Mouse (Mus musculus): ENCODE data around the gene Loxl1.
A peak's percentile ranks its signal among the peaks of the same experiment; 100 is the strongest.

The Loxl1 gene

GRCm38 (mm10) chr9:58311191-58311910, 1.6 kb downstream of the Loxl1 start:
- peak; percentile 86 for DNase-seq (ENCODE audit: low read depth, low spot score)

DNA sequence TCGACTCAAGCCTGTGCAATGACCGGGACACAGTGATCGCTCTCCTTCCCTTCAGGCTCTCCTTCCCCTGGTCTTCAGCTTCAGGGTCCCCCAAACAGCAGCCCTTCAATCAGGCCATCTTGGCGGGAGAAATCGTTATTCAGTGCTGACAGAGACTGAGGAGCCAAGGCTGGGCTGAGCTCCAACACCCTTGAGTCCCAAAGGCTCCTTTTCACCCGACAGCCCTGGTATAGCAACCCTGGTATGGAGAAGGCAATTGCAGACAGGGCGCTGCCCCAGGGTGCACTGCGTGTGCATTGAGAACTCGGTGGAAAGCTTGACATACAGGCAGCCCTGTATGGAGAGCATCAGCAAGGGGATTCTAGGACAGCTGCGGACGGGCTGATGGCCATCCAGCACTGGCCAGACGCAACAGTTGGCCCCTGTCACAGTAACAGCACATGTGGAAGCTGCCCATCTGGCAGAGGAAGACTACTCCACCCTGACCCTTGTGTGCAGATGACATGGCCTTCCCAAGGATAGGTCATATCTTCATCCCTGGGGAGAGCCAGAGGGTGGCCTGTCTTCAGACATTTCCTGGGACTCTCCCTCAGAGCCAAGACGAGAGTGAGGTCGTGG, 2.8 kb downstream of the Loxl1 start:
- DNase-seq (ENCODE audit: low read depth, low spot score): no peak

DNA sequence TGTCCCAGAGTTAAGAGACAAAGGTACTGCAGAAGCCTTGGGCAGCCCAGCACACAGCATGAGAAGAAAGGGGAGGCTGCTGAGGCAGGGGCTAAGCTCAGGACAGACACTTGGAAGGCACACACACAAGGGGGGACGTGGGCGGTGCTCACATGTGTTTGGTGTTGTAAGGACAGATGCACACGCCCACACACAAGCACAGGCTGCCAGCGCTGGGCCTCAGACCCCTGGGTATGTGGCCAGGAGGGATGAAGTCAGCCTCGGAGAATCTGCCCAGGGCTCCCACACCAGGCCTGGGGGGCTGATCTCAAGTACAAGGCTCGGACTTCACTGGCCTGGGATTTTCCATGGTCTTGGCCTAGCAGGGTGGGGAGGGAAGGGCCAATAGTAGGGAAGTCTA, 4.6 kb downstream of the Loxl1 start:
- DNase-seq (ENCODE audit: low read depth, low spot score): no peak

- no peak for DNase-seq (ENCODE audit: low read depth, low spot score)
These were observed 7.3 kb downstream of the Loxl1 start for GRCm38 (mm10) chr9:58305686-58306085.

DNA sequence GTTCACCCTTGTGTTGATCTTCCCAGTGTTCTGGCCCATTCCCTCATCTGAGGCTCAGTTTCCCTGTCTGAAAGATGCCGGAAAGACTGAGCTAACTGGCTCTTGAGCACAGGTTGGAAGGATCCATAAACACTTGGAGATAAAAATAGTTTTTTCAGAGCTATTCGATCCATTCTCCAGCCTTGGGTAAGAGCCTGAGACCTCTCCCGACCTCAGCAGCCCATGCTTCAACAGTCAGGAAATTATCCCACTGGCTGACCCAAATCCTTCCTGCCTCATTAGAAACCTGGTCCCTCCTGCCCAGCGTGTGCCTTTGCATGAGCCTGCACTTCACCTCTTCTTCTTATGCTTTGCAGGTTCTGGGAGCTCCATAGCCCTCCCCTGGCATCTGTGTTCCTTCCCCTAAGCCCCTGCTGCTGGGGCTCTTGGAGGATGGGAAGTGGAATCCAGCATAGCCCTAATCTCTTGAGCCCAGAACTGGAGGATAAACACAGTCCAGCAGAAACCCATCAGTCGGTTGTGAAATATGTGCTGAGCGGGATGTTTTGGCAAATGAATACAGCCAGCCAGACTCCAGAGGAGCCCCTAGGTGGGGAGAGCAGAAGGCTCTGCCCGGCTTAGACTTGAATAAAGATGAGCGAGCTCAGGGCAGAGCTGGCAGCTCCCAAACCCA, 9.3 kb downstream of the Loxl1 start:
- DNase-seq (ENCODE audit: low read depth, low spot score): no peak

- no peak for DNase-seq (ENCODE audit: low read depth, low spot score)
These were observed 9.9 kb downstream of the Loxl1 start for GRCm38 (mm10) chr9:58303115-58303514.

DNA sequence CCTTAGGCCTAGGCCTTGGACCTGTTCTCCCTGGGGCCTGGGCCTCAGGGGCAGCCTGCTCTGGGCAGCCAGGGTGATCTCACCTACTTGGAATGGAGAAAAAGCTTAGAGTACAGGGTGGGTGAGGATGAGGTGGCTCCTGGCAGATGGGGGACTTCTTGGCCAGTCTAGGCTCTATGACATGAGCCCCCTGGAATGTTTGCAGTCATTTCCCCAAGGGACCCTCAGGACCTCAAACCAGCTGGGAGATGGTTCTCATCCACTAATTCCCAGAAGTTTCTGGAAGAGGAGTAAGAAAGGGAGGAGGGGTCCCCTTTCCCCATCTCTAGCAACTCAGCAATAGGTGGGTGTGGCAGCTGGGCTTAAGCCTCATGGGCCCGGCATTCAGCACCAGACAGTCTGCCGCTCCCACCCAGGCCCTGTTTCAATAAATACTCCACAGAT, 13.6 kb downstream of the Loxl1 start:
- DNase-seq (ENCODE audit: low read depth, low spot score): no peak

DNA sequence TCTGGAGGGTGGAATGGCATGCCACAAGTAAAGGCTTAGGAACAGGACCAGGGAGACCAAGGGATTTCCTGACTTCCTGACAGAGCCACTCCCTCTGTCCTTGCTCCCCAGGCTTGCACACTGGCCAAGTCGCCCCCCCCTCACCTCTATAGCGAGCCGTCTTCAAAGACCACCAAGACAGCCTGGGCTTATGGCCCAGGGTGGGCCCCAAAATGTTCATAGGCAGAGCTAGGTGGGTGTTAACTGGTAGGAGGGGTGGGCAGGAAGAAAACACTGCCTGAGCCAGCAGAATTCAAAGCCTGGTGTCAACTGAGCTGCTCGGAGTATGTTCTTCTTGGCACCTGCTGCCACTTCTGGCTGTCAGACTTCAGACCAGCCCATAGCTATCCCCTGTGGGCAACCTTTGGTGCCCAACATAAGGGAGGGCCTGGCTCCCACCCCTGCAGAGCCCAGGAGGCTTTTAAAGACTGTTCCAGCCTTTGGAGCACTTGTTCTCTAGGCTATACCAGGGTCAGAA, 15.0 kb downstream of the Loxl1 start:
- DNase-seq (ENCODE audit: low read depth, low spot score): no peak

GRCm38 (mm10) chr9:58297065-58297464, 15.9 kb downstream of the Loxl1 start:
- DNase-seq (ENCODE audit: low read depth, low spot score): no peak

- DNase-seq (ENCODE audit: low read depth, low spot score): peak; percentile 80
These were observed 17.1 kb downstream of the Loxl1 start for GRCm38 (mm10) chr9:58295766-58296361.

- no peak for DNase-seq (ENCODE audit: low read depth, low spot score)
These were observed 17.6 kb downstream of the Loxl1 start for GRCm38 (mm10) chr9:58295345-58295744.

GRCm38 (mm10) chr9:58294527-58294926, 18.5 kb downstream of the Loxl1 start:
- no peak for DNase-seq (ENCODE audit: low read depth, low spot score)

DNA sequence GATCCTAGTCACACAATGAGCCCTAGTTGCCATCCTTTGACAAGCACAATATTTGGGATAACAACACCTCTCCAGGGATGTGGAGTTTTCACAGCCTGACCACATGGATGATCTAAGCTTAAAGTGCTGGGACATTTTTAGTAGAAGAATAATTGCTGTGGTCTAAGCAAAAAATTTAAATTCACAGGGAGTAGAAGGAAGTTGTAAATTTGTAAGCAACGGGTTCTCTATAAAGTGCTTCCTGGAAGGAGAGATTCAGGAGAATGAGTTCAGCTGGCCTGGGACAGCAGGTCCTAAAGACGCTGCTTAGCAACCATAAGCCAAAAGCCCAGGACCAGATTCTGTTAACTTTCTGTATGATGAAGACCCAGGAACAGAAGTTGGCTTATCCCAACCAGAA, 23.1 kb downstream of the Loxl1 start:
- no peak for DNase-seq (ENCODE audit: low read depth, low spot score)

GRCm38 (mm10) chr9:58289090-58289489, 23.9 kb downstream of the Loxl1 start:
- DNase-seq (ENCODE audit: low read depth, low spot score): no peak

GRCm38 (mm10) chr9:58283431-58283830, 29.6 kb downstream of the Loxl1 start:
- no peak for DNase-seq (ENCODE audit: low read depth, low spot score)

DNA sequence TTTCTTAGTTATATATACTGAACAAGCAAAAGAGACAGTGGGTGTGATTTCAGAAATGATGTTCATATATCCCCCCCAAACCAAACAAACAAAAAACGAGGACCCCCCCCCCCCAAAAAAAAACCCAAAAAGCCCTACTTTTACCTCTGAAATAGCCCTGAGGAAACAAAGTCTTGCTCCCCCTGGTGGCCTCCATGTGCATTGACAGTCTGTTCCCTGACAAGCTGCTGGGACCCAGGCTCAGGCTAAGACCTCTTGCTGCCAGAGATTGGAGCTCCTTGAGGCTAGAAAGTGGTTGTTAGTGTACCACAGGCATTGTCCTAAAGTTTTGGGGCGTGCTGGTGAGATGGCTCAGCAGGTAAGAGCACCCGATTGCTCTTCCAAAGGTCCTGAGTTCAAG, 31.4 kb downstream of the Loxl1 start:
- peak; percentile 81 for DNase-seq (ENCODE audit: low read depth, low spot score)

- DNase-seq (ENCODE audit: low read depth, low spot score): peak; percentile 98
These were observed 32.5 kb downstream of the Loxl1 start for GRCm38 (mm10) chr9:58280259-58281109.

DNA sequence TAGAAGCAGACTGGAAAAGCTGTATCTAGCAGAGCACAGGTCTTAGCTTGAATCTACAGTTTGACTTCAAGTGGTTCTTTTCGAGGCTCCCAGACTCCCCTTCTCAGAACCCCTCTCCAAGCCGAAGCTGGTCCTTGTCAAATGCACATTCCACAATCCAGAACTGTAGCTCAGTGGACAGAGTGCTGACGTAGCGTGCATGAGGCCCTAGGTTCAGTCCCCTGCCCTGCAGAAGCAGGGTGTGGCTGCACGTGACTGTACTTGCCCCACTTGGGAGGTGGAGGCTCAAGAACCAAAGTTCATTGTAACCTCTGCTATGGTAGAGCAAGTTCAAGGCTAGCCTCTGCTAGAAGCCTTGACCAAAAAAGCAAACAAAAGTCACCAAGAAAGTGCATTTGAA, 33.2 kb downstream of the Loxl1 start:
- peak; percentile 97 for DNase-seq (ENCODE audit: low read depth, low spot score)

GRCm38 (mm10) chr9:58278821-58279723, 33.9 kb downstream of the Loxl1 start:
- DNase-seq (ENCODE audit: low read depth, low spot score): peak; percentile 98

DNA sequence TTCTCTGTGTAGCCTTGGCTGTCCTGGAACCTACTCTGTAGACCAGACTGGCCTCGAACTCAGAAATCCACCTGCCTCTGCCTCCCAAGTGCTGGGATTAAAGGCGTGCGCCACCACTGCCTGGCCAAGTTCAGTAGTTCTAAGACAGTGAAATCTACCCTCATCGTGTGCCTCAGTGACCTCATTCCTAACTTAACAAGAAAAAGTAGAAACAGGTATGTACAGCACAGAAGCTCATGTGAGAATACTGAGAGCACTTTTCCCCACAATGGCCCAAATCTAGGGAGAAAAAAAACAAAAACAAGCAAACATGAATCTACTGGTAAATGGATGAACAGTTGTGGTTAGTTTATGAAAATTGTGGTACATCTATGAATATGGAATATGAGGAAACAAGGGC, 34.7 kb downstream of the Loxl1 start:
- peak; percentile 41 for DNase-seq (ENCODE audit: low read depth, low spot score)
